Mouse (Mus musculus) stomach, embryonic 16.5 days (tissue): ENCODE measurements around the gene Rpsa. TPM values are rescaled to one million over a fixed set of nuclear protein-coding genes. Genes with fewer than 3 reads are reported as not detected.

Experiments used
- ATAC-seq: fragments of 200-750 bp; cut with Nextera tagmentation; 2 replicates; pipeline ENCODE4 v1.8.0; 2017; ENCODE audit warnings: moderate number of reproducible peaks, moderate TSS enrichment; ENCODE audit not compliant: insufficient read depth, low FRiP score
- H3K27ac ChIP-seq: fragments of 300-500 bp; sonication (generic); 2 replicates; pipeline ENCODE4 v1.5.1; 2014; ENCODE audit warnings: low read length
- H3K27me3 ChIP-seq: fragments of 300-500 bp; sonication (generic); 2 replicates; pipeline ENCODE4 v1.6.1; 2014; ENCODE audit warnings: low read length, control low read depth, mixed read lengths; ENCODE audit not compliant: control insufficient read depth, insufficient read depth
- H3K36me3 ChIP-seq: fragments of 300-500 bp; sonication (generic); 2 replicates; pipeline ENCODE4 v1.6.1; 2014; ENCODE audit warnings: low read length; ENCODE audit not compliant: control insufficient read depth, insufficient read depth
- H3K4me1 ChIP-seq: fragments of 300-500 bp; sonication (generic); 2 replicates; pipeline ENCODE4 v1.6.1; 2014; ENCODE audit warnings: low read length, control low read depth, mixed read lengths; ENCODE audit not compliant: control insufficient read depth, insufficient read depth
- H3K4me2 ChIP-seq: fragments of 300-500 bp; sonication (generic); 2 replicates; pipeline ENCODE4 v1.6.1; 2014; ENCODE audit warnings: low read depth, low read length, mixed read lengths
- H3K4me3 ChIP-seq: fragments of 300-500 bp; sonication (generic); replicated peaks from 2 replicates; pipeline ENCODE4 v1.5.1; 2014; ENCODE audit warnings: mild to moderate bottlenecking, low read length
- H3K9ac ChIP-seq: fragments of 300-500 bp; sonication (generic); 2 replicates; pipeline ENCODE4 v1.6.1; 2014; ENCODE audit warnings: low read length
- H3K9me3 ChIP-seq: fragments of 300-500 bp; sonication (generic); replicated peaks from 2 replicates; pipeline ENCODE4 v1.6.1; 2016; ENCODE audit warnings: low read length, control low read depth; ENCODE audit not compliant: control insufficient read depth
- WGBS: fragments of 180-500 bp; shearing (Covaris S2); extraction: QIAGEN DNeasy Blood & Tissue Kit; methylation state at CpG from one replicate; pipeline ENCODE4 v1.1.7; 2014; 5-methylcytosine and 5-hydroxymethylcytosine counted together
- polyA plus RNA-seq: library from polyadenylated mRNA; unstranded; fragments of >200 nt; fragmentation: Nextera tagmentation; extraction: Ambion mirVana; gene quantifications from 2 replicates; pipeline ENCODE4 v1.2.1, GENCODE M21; 2015

Rpsa gene
- polyA plus RNA-seq, 1 experiment from 2014 or later: 1,211 TPM

- H3K4me3 ChIP-seq: peak within 1 kb of the TSS; percentile 80
- no peaks in the 10 kb centered on the region for H3K27me3 ChIP-seq
- ATAC-seq: peak; percentile 97
- H3K36me3 ChIP-seq: no peaks in the 10 kb centered on the region
- H3K4me1 ChIP-seq: peaks cover 20% of the 10 kb centered on the region
- WGBS: under 1% methylated on average over 62 of the region's 62 CpGs
- H3K9ac ChIP-seq: peak within 1 kb of the TSS; percentile 85
- H3K27ac ChIP-seq: peak within 1 kb of the TSS; percentile 97
- no peaks in the 10 kb centered on the region for H3K9me3 ChIP-seq
- peak within 1 kb of the TSS; percentile 80 for H3K4me2 ChIP-seq
These were observed 17.1 kb upstream of the Rpsa start, which contains the start of gene Slc25a38 for GRCm38 (mm10) chr9:120110211-120111018. Gene Slc25a38, plus strand, starts transcription at chr9:120110374.

- ATAC-seq: no peak
- H3K4me2 ChIP-seq: peak overlapping the region; percentile 80
- H3K27ac ChIP-seq: peak overlapping the region; percentile 97
- no peaks in the 10 kb centered on the region for H3K9me3 ChIP-seq
- H3K4me1 ChIP-seq: peaks cover 26% of the 10 kb centered on the region
- peak overlapping the region; percentile 85 for H3K9ac ChIP-seq
- H3K36me3 ChIP-seq: no peaks in the 10 kb centered on the region
- no peaks in the 10 kb centered on the region for H3K27me3 ChIP-seq
- WGBS: 73% methylated on average over 15 of the region's 15 CpGs
- peak overlapping the region; percentile 80 for H3K4me3 ChIP-seq
These were observed 16.1 kb upstream of the Rpsa start for GRCm38 (mm10) chr9:120111156-120111945.

GRCm38 (mm10) chr9:120112472-120112871, 15.0 kb upstream of the Rpsa start:
- WGBS: 92% methylated on average over 6 of the region's 6 CpGs

GRCm38 (mm10) chr9:120113456-120113855, 14.0 kb upstream of the Rpsa start:
- peaks cover 4% of the 10 kb centered on the region; the same call in 1 of the 2 replicates for H3K36me3 ChIP-seq
- no peak overlapping the region for H3K4me3 ChIP-seq

More at GRCm38 (mm10) chr9:120112472-120112871, 15.0 kb upstream of the Rpsa start:
- no peak overlapping the region for H3K9ac ChIP-seq
- H3K4me2 ChIP-seq: no peak overlapping the region
- no peaks in the 10 kb centered on the region for H3K36me3 ChIP-seq
- no peak overlapping the region for H3K27ac ChIP-seq
- ATAC-seq: no peak
- H3K4me3 ChIP-seq: no peak overlapping the region
- no peaks in the 10 kb centered on the region for H3K27me3 ChIP-seq
- peaks cover 28% of the 10 kb centered on the region for H3K4me1 ChIP-seq
- H3K9me3 ChIP-seq: no peaks in the 10 kb centered on the region

GRCm38 (mm10) chr9:120114051-120114788, 13.3 kb upstream of the Rpsa start:
- ATAC-seq: no peak
- no peaks in the 10 kb centered on the region for H3K27me3 ChIP-seq
- H3K4me2 ChIP-seq: no peak overlapping the region
- no peak overlapping the region for H3K9ac ChIP-seq
- 86% methylated on average over 17 of the region's 17 CpGs for WGBS
- peaks cover 4% of the 10 kb centered on the region; the same call in 1 of the 2 replicates for H3K36me3 ChIP-seq
- no peak overlapping the region for H3K27ac ChIP-seq
- H3K4me1 ChIP-seq: peaks cover 28% of the 10 kb centered on the region
- no peak overlapping the region for H3K4me3 ChIP-seq
- no peaks in the 10 kb centered on the region for H3K9me3 ChIP-seq

More at GRCm38 (mm10) chr9:120113456-120113855, 14.0 kb upstream of the Rpsa start:
- Histone ChIP-seq H3K27me3 (no peaks in the 10 kb centered on the region), H3K4me1 (peaks cover 28% of the 10 kb centered on the region), H3K27ac (no peak overlapping the region), H3K4me2 (no peak overlapping the region), H3K9ac (no peak overlapping the region), H3K9me3 (no peaks in the 10 kb centered on the region)
- WGBS: 93% methylated on average over 7 of the region's 7 CpGs
- no peak for ATAC-seq

GRCm38 (mm10) chr9:120114789-120115151, 12.7 kb upstream of the Rpsa start:
- WGBS: 83% methylated on average over 2 of the region's 2 CpGs
- Histone ChIP-seq H3K4me2 (no peak overlapping the region), H3K9me3 (no peaks in the 10 kb centered on the region), H3K27me3 (no peaks in the 10 kb centered on the region), H3K4me1 (peaks cover 28% of the 10 kb centered on the region), H3K4me3 (no peak overlapping the region), H3K36me3 (peaks cover 4% of the 10 kb centered on the region; the same call in 1 of the 2 replicates), H3K27ac (peak overlapping the region; percentile 82; the same call in 1 of the 2 replicates), H3K9ac (no peak overlapping the region)
- no peak for ATAC-seq

GRCm38 (mm10) chr9:120115580-120115979, 11.9 kb upstream of the Rpsa start:
- Histone ChIP-seq H3K4me2 (peak overlapping the region; percentile 5; the same call in 1 of the 2 replicates), H3K4me3 (no peak overlapping the region), H3K27ac (peak overlapping the region; percentile 82), H3K9me3 (no peaks in the 10 kb centered on the region), H3K36me3 (peaks cover 4% of the 10 kb centered on the region; the same call in 1 of the 2 replicates), H3K27me3 (no peaks in the 10 kb centered on the region), H3K9ac (0 out of 2 replicates have a peak overlapping the region, but pooled peaks have one; percentile 28), H3K4me1 (peaks cover 28% of the 10 kb centered on the region)
- ATAC-seq: 0 out of 2 replicates have a peak, but pooled peaks have one; percentile 31
- WGBS: 75% methylated on average over 5 of the region's 5 CpGs

- no peak overlapping the region for H3K9ac ChIP-seq
- WGBS: 63% methylated on average over 8 of the region's 8 CpGs
- no peak overlapping the region for H3K4me3 ChIP-seq
- H3K36me3 ChIP-seq: peaks cover 4% of the 10 kb centered on the region; the same call in 1 of the 2 replicates
- H3K27ac ChIP-seq: peak overlapping the region; percentile 82
- peaks cover 24% of the 10 kb centered on the region for H3K4me1 ChIP-seq
- peak; percentile 77 for ATAC-seq
- no peaks in the 10 kb centered on the region for H3K27me3 ChIP-seq
- no peaks in the 10 kb centered on the region for H3K9me3 ChIP-seq
- peak overlapping the region; percentile 5; the same call in 1 of the 2 replicates for H3K4me2 ChIP-seq
These were observed 11.3 kb upstream of the Rpsa start for GRCm38 (mm10) chr9:120116184-120116624.
